ENCODE assay signal across 12 mouse cellular contexts in genomic region chr3:51671071-51671469, GRCm38 (mm10). TPM values are rescaled to one million over a fixed set of nuclear protein-coding genes. Genes with fewer than 3 reads are reported as not detected.
"Had no signal": no experiment of that assay in that cellular context is flagged by ENCODE, and none has a peak within 500 bp of the region (broad histone marks: within the 10 kb centered on the region; RNA-seq: fewer than 3 reads in every experiment).

No protein-coding gene starts in this region.

- H3K4me3 ChIP-seq: kidney, embryonic 15.5 days; left cerebral cortex, adult 2 months; limb, embryonic 15.5 days; lung, embryonic 15.5 days; midbrain, embryonic 12.5 days; neural tube, embryonic 13.5 days had no signal

- H3K4me2 ChIP-seq: kidney, embryonic 15.5 days; limb, embryonic 15.5 days; lung, embryonic 15.5 days; midbrain, embryonic 12.5 days; neural tube, embryonic 13.5 days had no signal

- H3K4me1 ChIP-seq: limb, embryonic 15.5 days; midbrain, embryonic 12.5 days; neural tube, embryonic 13.5 days had no signal

- H3K9ac ChIP-seq: kidney, embryonic 15.5 days; limb, embryonic 15.5 days; lung, embryonic 15.5 days; midbrain, embryonic 12.5 days; neural tube, embryonic 13.5 days had no signal

- H3K36me3 ChIP-seq: kidney, embryonic 15.5 days; limb, embryonic 15.5 days; lung, embryonic 15.5 days; midbrain, embryonic 12.5 days; neural tube, embryonic 13.5 days had no signal

- DNase-seq: kidney, adult 18-20 months; kidney, postnatal 14 days; right cerebral cortex, postnatal 14 days; thymus, postnatal 36 days had no signal

- H3K9me3 ChIP-seq: kidney, embryonic 15.5 days; limb, embryonic 15.5 days; lung, embryonic 15.5 days; midbrain, embryonic 12.5 days; neural tube, embryonic 13.5 days had no signal

- ATAC-seq: midbrain, embryonic 16.5 days had no signal

- H3K27me3 ChIP-seq: kidney, embryonic 15.5 days; limb, embryonic 15.5 days; lung, embryonic 15.5 days; midbrain, embryonic 12.5 days; neural tube, embryonic 13.5 days had no signal

- H3K27ac ChIP-seq: kidney, embryonic 15.5 days; left cerebral cortex, adult 2 months; limb, embryonic 15.5 days; lung, embryonic 15.5 days; midbrain, embryonic 12.5 days; neural tube, embryonic 13.5 days had no signal

RNA-seq across cellular contexts. Expression of gene Mgst2, which starts 10.9 kb away (rescaled TPM):
- total RNA-seq: layer of hippocampus, postnatal 25 days; left cerebral cortex, adult 2 months had no signal
